Mouse (Mus musculus): ENCODE data around the gene Tcirg1.
A peak's percentile ranks its signal among the peaks of the same experiment; 100 is the strongest.

Tcirg1 gene

GRCm38 (mm10) chr19:3850847-3851469 is 56.0 kb downstream of the Tcirg1 start:
- peak; percentile 37 for DNase-seq (ENCODE audit: low spot score)

- DNase-seq (ENCODE audit: low spot score) = no peak
Measured at GRCm38 (mm10) chr19:3850076-3850475, 56.9 kb downstream of the Tcirg1 start.

- no peak for DNase-seq (ENCODE audit: low spot score)
Measured at GRCm38 (mm10) chr19:3849251-3849650, 57.7 kb downstream of the Tcirg1 start.

DNA sequence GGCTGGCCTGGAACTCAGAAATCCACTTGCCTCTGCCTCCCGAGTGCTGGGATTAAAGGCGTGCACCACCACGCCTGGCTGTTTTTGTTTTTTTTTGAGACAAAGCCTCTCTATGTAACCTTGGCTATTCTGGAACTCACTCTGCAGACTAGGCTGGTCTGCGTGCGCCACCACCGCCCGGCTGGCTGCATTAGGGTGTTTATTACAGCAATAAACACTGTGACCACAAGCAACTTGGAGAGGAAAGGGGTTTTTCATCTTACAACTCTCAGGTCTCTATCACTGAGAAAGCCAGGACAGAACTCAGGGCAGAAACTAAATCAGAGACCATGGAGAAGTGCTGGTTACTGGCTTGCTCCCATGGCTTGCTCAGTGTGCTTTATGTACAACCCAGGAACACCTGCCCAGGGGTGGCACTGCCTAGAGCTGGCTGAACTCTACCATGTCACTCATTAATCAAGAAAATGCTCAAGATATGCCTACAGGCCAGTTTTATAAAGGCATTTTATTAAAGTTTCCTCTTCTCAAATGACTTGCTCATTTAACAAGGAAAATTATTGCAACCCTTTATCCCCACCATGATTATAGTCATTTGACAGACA is 58.6 kb downstream of the Tcirg1 start:
- no peak for DNase-seq (ENCODE audit: low spot score)

DNA sequence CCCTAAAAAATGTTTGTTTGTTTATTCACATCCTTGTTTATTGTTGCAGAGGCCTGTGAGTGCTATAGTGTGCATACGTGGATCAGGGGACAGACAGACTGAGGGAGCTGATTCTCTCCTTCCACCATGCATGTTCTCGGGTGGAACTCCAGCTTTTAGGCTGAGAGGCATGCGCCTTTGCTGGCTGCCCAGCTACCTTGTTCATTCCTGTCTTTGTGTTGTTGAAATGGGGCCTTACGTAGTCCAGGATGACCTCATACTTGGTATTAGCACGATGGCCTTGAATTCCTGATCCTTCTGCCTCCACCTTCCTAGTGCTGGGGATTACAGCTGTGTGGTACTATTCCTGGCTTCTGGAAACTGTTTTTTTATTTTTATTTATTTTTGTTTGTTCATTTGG is 59.2 kb downstream of the Tcirg1 start:
- DNase-seq (ENCODE audit: low spot score) = no peak

DNA sequence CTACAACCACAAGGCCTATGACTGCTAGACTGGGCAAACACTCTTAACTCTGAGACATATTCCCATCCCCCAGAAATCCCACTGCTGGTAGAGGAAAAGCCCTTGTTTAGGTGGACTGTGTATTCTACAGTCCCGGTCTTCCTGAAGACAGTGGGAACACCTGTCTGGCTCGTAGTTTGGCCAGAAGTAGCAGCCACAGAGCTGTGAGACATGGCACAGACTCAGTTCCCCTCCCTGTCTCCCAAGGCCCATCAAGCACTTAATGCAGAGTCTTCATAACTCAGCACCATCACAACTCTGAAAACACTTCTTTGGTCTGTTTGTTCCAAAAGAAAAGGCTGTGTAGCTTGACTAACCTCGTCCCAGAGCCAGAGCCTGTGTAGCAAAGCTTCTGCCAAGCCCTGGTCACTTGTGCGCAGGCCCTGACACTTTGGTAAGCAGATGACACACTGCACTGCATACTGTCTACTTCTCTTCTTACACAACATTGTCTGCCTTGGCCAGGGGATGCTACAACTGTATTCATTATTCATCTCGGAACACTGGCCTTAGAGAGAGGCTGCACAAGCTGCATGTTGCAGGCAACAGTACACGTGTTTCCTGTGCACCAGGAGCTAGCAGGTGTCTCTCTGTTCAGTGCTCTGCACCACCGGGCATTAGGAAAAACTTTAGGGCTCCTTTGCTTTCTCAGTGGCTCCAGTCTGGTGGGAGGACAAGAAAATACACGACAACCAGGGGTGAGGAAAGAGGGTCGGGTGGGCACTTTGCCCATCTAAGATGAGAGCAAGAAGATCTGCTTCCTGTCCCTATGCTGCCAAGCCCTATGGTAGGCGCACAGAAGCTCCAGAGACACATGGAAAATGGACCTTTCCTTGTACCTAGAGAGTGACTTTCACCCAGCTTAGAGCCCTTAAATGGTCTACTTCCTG is 60.0 kb downstream of the Tcirg1 start:
- DNase-seq (ENCODE audit: low spot score) = no peak
